21 mouse cellular contexts compared by ENCODE assay signal in genomic region chr2:92493656-92494390, GRCm38 (mm10). TPM values are rescaled to one million over a fixed set of nuclear protein-coding genes. Genes with fewer than 3 reads are reported as not detected.
DNase-seq lines count a peak whose midpoint lies in the region; ATAC-seq lines count a peak whose summit lies in the region.
"Had no signal": no experiment of that assay in that cellular context is flagged by ENCODE, and none has a peak within 500 bp of the region (broad histone marks: within the 10 kb centered on the region; RNA-seq: fewer than 3 reads in every experiment).

No protein-coding gene starts in this region.

- DNase-seq in forebrain, embryonic 11.5 days (ENCODE audit: low spot score), result no peak
- DNase-seq in left cerebral cortex, postnatal 4 days, result peak; percentile 61
- no peak for DNase-seq in left cerebral cortex, adult 9 months (ENCODE audit: low spot score in 2 of 2)
- DNase-seq in cerebellum, adult 18-20 months, result peak; percentile 62 to 76
- DNase-seq in thymus, postnatal 14 days, result no peak
- DNase-seq: adrenal gland, postnatal 25 days; gastrocnemius, postnatal 25 days; kidney, adult 11 months; lung, adult 2 months; right cerebral cortex, adult 18-20 months; spleen, adult 18-20 months had no signal

- no peaks in the 10 kb centered on the region for H3K4me1 ChIP-seq in forebrain, embryonic 11.5 days (replicated peaks; ENCODE audit: control insufficient read depth, insufficient read depth, low read length)
- H3K4me1 ChIP-seq in forebrain, embryonic 13.5 days, result peaks cover 14% of the 10 kb centered on the region
- 0 out of 2 replicates have a peak, but pooled peaks cover 6% of the 10 kb centered on the region for H3K4me1 ChIP-seq in liver, embryonic 12.5 days

- no peaks in the 10 kb centered on the region for H3K36me3 ChIP-seq in forebrain, embryonic 11.5 days (ENCODE audit: control insufficient read depth, insufficient read depth, low read length)
- no peaks in the 10 kb centered on the region for H3K36me3 ChIP-seq in forebrain, embryonic 13.5 days (ENCODE audit: poor library complexity, severe bottlenecking)
- H3K36me3 ChIP-seq in liver, embryonic 12.5 days, result no peaks in the 10 kb centered on the region
- H3K36me3 ChIP-seq: embryonic facial prominence, embryonic 10.5 days; heart, embryonic 15.5 days; limb, embryonic 15.5 days; stomach, embryonic 15.5 days had no signal

- H3K27ac ChIP-seq in forebrain, embryonic 11.5 days (ENCODE audit: low read depth, low read length), result no peak overlapping the region
- H3K27ac ChIP-seq in forebrain, embryonic 13.5 days, result no peak overlapping the region
- no peak overlapping the region for H3K27ac ChIP-seq in liver, embryonic 12.5 days
- H3K27ac ChIP-seq: embryonic facial prominence, embryonic 10.5 days; heart, embryonic 15.5 days; limb, embryonic 15.5 days; macrophage; stomach, embryonic 15.5 days had no signal

- H3K4me2 ChIP-seq in forebrain, embryonic 11.5 days (ENCODE audit: low read depth, low read length, severe bottlenecking), result no peak overlapping the region
- no peak overlapping the region for H3K4me2 ChIP-seq in forebrain, embryonic 13.5 days
- no peak overlapping the region for H3K4me2 ChIP-seq in liver, embryonic 12.5 days
- H3K4me2 ChIP-seq: heart, embryonic 15.5 days; limb, embryonic 15.5 days; stomach, embryonic 15.5 days had no signal

- intact Hi-C loops in left cerebral cortex, postnatal 4 days (cut with DNase I), result no loop called here

- H3K4me3 ChIP-seq in forebrain, embryonic 11.5 days (ENCODE audit: low read depth, low read length), result no peak overlapping the region
- H3K4me3 ChIP-seq in forebrain, embryonic 13.5 days, result no peak overlapping the region
- no peak overlapping the region for H3K4me3 ChIP-seq in liver, embryonic 12.5 days
- H3K4me3 ChIP-seq: embryonic facial prominence, embryonic 10.5 days; erythroblast, embryonic 14.5 days; heart, embryonic 15.5 days; limb, embryonic 15.5 days; stomach, embryonic 15.5 days had no signal

- 0 out of 2 replicates have a peak, but pooled peaks have one; percentile 21 for ATAC-seq in forebrain, embryonic 11.5 days (replicated peaks; ENCODE audit: low FRiP score)
- no peak for ATAC-seq in forebrain, embryonic 13.5 days
- ATAC-seq in megakaryocyte progenitor cell, adult 5-6 weeks (replicated peaks; ENCODE audit: poor library complexity), result 0 out of 2 replicates have a peak, but pooled peaks have one; percentile 2
- no peak for ATAC-seq in liver, embryonic 12.5 days
- ATAC-seq: activated CD4-positive, CD25-positive, alpha-beta regulatory T cell, adult 4 months had no signal

- no peak overlapping the region for H3K9ac ChIP-seq in forebrain, embryonic 11.5 days (ENCODE audit: low read length)
- H3K9ac ChIP-seq in forebrain, embryonic 13.5 days, result no peak overlapping the region
- H3K9ac ChIP-seq in liver, embryonic 12.5 days, result no peak overlapping the region
- H3K9ac ChIP-seq: heart, embryonic 15.5 days; limb, embryonic 15.5 days; stomach, embryonic 15.5 days had no signal

- no peaks in the 10 kb centered on the region for H3K27me3 ChIP-seq in forebrain, embryonic 11.5 days (ENCODE audit: control insufficient read depth, insufficient read depth, low read length)
- peaks cover 3% of the 10 kb centered on the region; the same call in 1 of the 2 replicates for H3K27me3 ChIP-seq in forebrain, embryonic 13.5 days
- peaks cover 13% of the 10 kb centered on the region for H3K27me3 ChIP-seq in liver, embryonic 12.5 days (replicated peaks)
- H3K27me3 ChIP-seq: stomach, embryonic 15.5 days had no signal

- WGBS in forebrain, embryonic 11.5 days, result 46% methylated on average over 15 of the region's 15 CpGs
- 47% methylated on average over 15 of the region's 15 CpGs for WGBS in forebrain, embryonic 13.5 days
- WGBS in liver, embryonic 12.5 days (ENCODE audit: insufficient replicate concordance), result 69% methylated on average over 15 of the region's 15 CpGs

- H3K9me3 ChIP-seq in forebrain, embryonic 11.5 days (ENCODE audit: control insufficient read depth, low read length), result no peaks in the 10 kb centered on the region
- H3K9me3 ChIP-seq in forebrain, embryonic 13.5 days (replicated peaks), result no peaks in the 10 kb centered on the region
- H3K9me3 ChIP-seq in liver, embryonic 12.5 days (replicated peaks), result no peaks in the 10 kb centered on the region
- H3K9me3 ChIP-seq: embryonic facial prominence, embryonic 10.5 days; heart, embryonic 15.5 days; limb, embryonic 15.5 days; stomach, embryonic 15.5 days had no signal

RNA-seq across cellular contexts. Expression of gene Slc35c1, which starts 33.5 kb away (rescaled TPM):
- 11.6 and 12.8 TPM in 2 replicates for polyA plus RNA-seq in forebrain, embryonic 11.5 days (2014; fragmentation: Nextera tagmentation; extraction: Ambion mirVana)
- 6.7 and 9.0 TPM in 2 replicates for polyA plus RNA-seq in forebrain, embryonic 13.5 days (2015; fragmentation: Nextera tagmentation; extraction: Ambion mirVana)
- 10 to 100 TPM; 18.0 to 18.1 TPM for total RNA-seq in left cerebral cortex, postnatal 4 days (2021)
- total RNA-seq in megakaryocyte progenitor cell, adult 5-6 weeks (2015), result 62.3 and 76.4 TPM in 2 replicates
- 16.5 and 19.3 TPM in 2 replicates for total RNA-seq in megakaryocyte progenitor cell, adult 5-6 weeks (2017)
- polyA plus RNA-seq in liver, embryonic 12.5 days (2016; fragmentation: Nextera tagmentation; extraction: Ambion mirVana), result 15.3 and 15.5 TPM in 2 replicates

RNA-seq across cellular contexts. Expression of gene Cry2, which starts 60.0 kb away (rescaled TPM):
- polyA plus RNA-seq in forebrain, embryonic 11.5 days (2014; fragmentation: Nextera tagmentation; extraction: Ambion mirVana), result 24.0 and 25.5 TPM in 2 replicates
- 28.2 and 29.4 TPM in 2 replicates for polyA plus RNA-seq in forebrain, embryonic 13.5 days (2015; fragmentation: Nextera tagmentation; extraction: Ambion mirVana)
- total RNA-seq in left cerebral cortex, postnatal 4 days (2021), result 10 to 100 TPM; 74.6 to 75.8 TPM
- 9.0 and 10.1 TPM in 2 replicates for total RNA-seq in megakaryocyte progenitor cell, adult 5-6 weeks (2015)
- total RNA-seq in megakaryocyte progenitor cell, adult 5-6 weeks (2017), result 7.4 and 10.9 TPM in 2 replicates
- 14.1 and 14.5 TPM in 2 replicates for polyA plus RNA-seq in liver, embryonic 12.5 days (2016; fragmentation: Nextera tagmentation; extraction: Ambion mirVana)

Comparison
In these comparisons a context has a peak if more than half of its experiments do, and no peak if none do; other contexts are left out.
1. ATAC-seq: peak in forebrain, embryonic 11.5 days (single experiment) and megakaryocyte progenitor cell, adult 5-6 weeks (single experiment); none in forebrain, embryonic 13.5 days (single experiment) and liver, embryonic 12.5 days (single experiment).
2. DNase-seq: peak in left cerebral cortex, postnatal 4 days (single experiment) and cerebellum, adult 18-20 months (2 of 2); none in forebrain, embryonic 11.5 days (single experiment), left cerebral cortex, adult 9 months (0 of 2) and thymus, postnatal 14 days (single experiment).